Mouse (Mus musculus): ENCODE results near the gene Mms19.
A peak's percentile ranks its signal among the peaks of the same experiment; 100 is the strongest.
"Not testable (repeated sequence)": the region's sequence is repeated elsewhere in the genome, so short reads cannot be mapped to it uniquely, and the experiment has no call there.

Gene Mms19

DNA sequence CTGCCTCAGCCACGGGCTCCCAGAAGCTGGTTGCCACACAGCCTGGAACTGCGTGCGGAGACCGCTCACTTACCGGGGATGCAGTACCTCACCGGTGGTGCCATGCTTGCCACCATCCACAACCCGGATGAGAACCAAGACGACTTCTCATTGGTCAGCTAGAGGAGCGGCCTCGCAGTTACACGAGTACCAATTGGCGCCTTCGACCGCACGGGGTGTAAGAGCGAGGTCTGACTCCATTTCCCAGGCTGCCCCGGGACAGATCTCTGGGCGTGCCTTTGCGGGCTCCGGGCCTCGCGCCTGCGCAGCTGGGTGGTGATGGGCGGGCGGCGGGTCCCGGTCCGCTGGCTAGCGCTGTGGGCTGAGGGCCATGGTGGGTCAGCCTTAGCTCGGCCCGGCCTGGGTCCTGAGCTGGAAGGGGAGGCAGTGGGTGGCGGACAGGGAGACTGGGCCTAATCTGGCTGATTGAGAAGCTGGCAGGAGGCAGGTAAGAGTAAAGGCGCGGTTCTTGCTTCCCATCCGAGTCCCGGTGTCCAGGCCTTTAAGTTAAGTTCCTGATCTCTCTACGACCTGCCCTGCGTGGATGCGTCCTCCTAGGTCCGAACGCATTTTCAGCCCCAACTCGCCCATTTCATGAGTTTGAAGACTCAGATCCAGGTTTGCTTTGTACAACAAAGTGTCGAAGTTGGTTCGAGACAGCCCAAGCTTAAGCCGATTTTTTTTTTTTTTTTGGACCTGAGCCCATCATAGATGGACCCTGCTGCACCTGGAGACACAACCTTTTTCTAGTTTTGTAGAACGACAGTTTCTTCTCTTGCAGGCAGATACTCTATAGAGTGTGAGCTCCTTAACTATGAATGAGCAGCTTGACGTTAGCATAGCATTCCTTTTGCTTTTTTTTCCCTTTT lies 47.5 kb downstream of the Mms19 start, which contains the start of the genes Exosc1 and Zdhhc16:
Exosc1 (minus strand) TSS at position 245 of the 908 bp plus-strand sequence.
Zdhhc16 (plus strand) TSS at position 302 of the 908 bp plus-strand sequence.
- peak; percentile 96 for DNase-seq (ENCODE audit: low read depth)

DNA sequence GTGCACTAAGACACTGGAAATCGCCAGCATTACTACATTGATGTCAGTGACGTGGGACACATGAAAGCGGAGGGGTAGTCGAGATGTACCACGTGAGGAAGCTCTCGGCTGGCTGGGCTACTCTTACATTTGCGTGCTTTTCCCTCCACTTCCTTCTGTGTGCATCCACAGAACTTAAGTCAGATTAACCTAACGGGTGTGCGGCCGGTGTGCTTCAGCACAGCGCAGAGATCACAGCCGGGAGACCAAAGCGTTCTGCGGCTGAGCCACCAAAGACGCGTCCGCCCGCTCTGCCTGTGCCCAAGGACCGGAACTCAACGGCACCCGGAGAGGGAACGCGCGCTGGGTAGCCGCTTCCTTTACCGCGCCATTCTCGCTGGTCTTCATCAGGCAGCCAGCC lies 48.3 kb downstream of the Mms19 start:
- no peak for DNase-seq (ENCODE audit: low read depth)

DNA sequence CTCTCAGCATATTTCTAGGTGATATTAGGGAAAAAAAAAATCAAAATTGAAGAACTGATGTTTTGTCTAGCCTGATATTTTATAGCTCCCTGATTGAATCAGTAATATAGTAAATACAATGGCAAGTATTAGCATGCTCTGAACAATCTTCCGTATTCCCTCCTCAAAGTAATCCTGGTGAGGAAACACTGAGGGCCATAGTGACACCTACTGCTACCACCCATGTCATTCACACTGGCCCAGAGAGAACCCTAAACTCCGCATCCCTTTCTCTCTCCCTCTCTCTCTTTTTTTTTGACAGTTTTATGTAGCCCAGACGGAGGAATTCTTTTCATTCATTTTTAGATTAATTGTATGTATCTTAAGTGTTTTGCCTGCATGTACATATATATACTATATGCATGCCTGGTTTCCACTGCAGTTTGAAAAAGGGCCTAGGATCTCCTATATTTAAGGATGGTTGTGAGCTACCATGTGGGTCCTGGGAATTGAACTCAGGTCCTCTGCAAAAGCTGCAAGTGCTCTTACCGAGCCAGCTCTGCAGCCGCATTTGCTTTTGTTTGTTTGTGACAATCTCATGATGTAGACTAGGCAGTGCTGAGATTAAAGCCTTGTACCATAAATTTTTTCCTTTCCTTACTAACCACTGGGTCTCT lies 60.4 kb downstream of the Mms19 start:
- DNase-seq (ENCODE audit: low read depth) = no peak

DNA sequence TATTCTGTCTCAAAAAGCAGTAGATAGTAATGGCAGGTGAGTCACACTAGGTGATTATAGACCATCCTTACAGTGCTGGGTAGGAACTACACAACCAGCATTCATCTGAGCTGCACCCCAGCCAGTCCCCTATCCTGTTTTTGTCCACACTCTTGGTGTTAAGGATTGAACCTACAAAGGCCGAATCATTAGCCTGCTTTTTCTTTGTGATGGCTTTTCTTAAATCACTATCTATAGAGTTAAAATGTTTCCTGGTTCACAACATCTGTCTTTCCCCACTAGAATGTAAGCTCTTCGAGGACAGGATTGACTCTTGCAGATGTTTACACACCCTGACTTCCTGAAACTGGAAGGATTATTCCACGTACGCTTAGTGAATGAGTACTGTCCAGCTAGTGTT lies 61.5 kb downstream of the Mms19 start:
- no peak for DNase-seq (ENCODE audit: low read depth)

DNA sequence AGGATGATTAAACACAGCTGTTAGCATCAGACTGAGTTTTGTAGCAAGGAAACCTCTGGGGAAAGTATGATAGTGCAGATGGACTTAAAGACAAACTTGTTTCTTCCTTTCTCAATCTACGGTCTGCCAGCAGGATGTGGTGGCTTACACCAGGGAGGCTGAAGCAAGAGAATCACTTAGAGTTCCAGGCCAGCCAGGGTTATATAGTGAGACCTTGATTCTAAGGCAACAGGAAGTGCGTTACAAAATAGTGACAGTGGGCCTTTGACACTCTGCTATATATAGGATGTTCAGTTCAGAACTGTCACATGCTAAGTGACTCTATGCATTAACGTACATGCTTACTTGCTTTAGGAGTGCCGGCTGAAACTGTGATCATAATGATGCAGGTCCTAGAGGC lies 64.1 kb downstream of the Mms19 start:
- no peak for DNase-seq (ENCODE audit: low read depth)

DNA sequence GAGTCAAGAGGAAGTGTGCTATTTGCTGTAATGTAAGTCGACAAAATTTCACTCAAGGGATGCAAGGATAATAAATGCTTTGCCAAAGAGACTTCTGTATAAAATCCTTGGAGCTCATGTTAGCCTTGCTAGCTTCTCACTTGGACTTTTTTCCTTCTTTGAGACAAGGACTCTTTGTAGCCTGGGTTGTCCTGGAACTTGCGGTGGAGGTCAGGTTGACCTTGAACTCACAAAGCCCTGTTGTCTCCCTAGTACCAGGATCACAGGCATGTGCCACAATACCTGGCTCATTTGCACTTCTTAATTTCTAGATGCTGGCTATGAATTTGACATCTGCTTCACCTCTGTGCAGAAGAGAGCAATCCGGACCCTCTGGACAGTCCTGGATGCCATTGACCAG lies 65.7 kb downstream of the Mms19 start:
- DNase-seq (ENCODE audit: low read depth) = no peak

DNA sequence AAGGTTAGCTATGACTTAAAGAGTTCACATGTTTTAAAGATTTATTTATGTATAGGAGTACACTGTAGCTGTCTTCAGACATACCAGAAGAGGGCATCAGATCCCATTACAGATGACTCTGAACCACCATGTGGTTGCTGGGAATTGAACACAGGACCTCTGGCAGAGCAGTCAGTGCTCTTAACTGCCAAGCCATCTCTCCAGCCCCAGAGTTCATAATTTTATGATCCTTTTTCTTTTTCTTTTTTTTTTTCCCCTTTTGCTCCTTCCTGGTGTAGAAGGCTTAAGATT lies 66.4 kb downstream of the Mms19 start:
- DNase-seq (ENCODE audit: low read depth) = not testable (repeated sequence)

DNA sequence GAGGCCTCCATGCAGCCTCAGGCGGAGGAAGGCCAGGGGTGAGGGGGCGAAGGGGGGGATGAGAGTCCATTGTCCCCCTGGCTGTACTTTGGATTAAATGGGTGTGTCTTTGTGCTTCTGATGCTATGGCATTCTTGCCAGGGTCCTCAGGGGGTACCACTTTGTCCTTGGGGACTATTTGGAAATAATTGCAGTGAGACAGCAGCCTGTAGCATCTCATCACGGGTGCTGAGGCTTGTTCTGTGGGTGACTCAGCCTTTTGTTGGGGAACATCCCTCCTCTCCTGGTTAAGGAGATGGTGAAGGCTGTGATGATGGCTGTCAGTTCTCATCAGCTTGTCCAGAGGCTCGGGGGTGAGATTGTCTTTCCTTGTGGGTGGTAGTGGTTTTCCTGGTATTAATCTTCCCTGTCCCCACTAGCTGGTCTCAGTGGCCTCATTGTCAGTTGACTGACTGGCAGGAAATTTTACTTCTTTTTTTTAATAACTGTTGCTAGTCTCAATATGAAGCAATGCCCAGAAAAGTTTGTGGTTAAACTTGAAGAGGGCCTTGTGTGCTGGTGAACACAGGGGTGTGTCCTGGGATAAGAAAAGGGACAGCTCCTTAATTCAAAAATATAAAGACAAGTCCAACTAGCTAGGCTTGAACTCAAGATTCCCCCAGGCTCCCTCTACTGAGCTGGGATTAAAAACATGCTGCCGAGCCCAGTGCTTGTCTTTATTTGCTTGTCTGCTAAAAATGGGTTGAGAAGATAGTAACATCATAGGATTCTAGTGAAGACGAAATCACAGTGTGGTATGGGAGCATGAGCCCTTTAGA lies 67.0 kb downstream of the Mms19 start:
- no peak for DNase-seq (ENCODE audit: low read depth)

DNA sequence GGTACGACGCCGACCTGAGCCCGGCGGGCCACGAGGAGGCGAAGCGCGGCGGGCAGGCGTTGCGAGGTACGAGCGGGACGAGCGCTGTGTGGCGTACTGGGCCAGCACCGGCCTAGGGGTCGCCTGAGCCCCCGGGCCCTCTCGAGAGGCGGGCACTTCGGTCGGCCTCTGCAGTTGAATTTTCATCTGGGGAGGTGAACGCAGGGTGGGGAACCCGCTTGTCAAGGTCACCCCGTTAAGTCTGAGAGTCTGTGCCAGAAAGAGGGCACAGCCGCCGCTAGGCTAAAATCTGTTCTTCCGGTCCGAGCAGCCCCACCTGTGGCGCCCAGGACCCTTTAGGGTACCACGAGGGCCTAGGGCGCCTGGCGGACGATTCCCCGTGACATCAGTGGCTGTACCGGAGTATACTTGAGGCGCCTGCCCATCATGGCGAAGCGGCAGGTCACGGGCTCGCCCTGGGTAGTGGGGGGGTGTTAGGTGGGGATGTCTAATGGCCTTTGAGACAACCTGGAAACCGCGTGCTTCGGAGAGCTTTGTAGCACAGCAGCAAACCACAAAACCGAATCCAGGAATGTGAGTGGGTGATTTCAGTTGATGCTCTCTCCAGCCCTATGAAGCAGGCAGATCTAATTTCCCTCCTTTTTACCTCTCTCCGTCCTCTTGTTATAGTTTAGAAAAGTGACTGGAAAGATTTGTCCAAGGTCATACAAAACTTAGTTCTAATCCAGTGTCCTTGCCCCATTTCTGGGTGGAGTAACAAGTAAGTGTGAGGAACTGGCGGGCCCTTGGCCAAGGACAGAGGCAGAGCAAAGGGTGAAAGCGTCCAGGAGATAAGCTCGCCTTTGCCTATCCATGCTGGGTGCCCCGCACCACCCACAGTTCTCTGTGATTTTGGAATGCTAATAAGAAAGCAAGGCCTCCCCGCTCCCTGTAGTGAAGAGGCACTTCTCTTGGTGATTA lies 68.6 kb downstream of the Mms19 start:
- no peak for DNase-seq (ENCODE audit: low read depth)

DNA sequence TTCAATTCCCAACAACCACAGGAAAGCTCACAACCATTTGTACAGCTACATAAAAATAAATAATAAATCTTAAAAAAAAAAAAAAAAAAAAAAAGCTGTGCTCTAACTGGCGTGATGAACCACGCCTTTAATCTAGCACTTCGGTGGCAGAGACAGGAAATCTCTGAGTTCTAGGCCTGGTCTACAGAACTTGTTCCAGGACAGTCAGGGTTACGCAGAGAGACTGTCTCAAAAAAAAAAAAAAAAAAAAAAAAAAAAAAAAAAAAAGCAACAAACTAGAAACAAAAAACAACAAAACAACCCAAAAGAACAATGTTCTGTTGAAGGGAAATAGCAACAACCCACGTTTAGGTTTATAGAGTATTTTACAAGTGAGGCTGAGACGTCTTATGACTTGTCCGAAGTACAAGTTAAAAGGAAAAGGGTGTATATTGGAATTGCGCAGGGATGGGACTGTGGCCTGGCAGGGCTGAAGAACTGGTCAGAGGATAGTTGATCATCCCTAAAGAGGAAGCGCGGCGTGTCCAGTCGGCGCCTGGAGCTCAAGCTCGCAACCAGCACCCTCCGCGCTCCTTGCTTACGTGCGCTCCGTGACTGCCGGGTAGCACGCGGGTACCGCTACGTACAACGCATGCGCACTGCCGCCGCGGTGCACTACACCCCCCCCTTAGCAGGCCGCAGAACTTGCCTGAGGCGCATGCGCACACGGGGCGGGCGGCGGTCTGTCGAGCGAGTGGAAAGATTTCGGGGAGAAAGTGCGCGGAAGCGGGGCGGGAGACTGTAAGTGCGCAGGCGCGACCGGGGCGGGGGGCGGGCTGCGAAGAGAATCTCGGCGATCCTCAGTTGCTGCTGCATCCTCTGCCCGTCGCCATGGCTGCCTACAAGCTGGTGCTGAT lies 69.5 kb downstream of the Mms19 start, which contains the start of gene Pgam1:
Pgam1 (plus strand) TSS at position 746 of the 896 bp plus-strand sequence.
- peak; percentile 98 for DNase-seq (ENCODE audit: low read depth)

DNA sequence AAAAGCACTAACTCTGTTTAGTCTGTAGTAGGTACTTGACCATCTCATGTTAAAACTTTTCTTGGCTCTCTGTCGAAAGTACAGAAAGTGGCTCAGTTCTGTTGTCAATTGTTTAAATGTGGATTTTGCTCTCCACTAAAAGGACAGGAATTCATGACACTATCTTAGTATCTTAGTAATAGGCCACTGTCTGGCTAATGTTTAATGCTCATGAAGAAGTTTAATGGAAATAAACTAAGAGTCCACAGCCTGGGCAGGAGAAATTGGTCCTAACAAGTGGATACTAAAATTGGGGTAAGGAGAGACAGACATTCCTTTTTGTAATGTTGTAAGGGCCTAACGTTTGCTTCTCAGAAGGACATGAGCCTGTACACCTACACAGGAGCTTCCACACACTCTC lies 70.6 kb downstream of the Mms19 start:
- DNase-seq (ENCODE audit: low read depth) = no peak

DNA sequence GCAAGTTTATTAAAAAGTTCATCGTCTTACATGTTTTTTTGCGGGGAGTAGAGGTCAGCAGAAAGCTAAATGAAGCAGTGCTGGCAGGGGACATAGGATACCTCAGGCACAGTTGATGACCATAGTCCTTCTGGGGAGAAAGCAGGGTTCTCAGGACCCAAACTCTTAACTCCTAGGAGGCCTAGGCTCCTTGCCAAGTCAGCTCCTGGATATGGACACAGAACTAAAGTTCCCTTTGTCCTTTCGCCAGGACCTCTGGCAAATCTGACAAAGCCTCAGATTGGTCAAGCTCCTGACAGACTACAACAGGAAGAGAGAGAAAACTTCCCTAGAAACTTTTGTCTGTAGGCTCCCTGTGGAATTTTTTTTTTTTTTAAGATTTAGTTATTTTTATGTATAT lies 72.2 kb downstream of the Mms19 start:
- no peak for DNase-seq (ENCODE audit: low read depth)

DNA sequence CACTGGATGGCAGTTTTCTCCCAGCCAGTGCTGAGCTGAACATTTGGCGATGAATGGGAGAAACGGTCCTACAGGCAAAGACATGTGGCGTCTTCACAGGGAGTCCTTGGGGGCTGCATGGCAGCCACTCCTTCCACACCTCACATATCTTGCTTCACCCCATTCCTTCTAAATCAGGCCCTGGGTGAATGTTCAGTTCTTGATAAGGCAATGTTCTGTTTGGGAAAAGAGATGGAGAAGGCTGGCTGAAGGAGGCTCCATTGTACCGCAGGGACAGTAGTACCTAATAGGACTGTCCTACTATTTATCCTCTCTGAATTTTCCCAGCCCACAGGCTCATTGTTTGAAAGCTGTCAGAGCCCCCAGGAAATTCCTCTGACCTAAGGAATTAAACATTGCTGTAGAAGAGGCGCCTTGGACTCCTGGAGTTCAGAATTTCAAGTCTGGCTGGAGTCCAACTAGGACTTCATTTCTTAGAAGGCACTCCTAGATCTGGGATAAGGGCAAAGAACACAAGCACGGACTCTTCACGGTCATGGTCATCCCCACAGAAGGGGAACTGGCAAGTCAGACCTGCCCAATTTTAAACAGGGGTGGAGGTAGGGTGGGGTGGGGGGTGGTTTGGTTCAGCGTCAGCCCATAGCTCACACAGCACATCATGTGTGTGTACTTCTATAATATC lies 73.7 kb downstream of the Mms19 start:
- no peak for DNase-seq (ENCODE audit: low read depth)

DNA sequence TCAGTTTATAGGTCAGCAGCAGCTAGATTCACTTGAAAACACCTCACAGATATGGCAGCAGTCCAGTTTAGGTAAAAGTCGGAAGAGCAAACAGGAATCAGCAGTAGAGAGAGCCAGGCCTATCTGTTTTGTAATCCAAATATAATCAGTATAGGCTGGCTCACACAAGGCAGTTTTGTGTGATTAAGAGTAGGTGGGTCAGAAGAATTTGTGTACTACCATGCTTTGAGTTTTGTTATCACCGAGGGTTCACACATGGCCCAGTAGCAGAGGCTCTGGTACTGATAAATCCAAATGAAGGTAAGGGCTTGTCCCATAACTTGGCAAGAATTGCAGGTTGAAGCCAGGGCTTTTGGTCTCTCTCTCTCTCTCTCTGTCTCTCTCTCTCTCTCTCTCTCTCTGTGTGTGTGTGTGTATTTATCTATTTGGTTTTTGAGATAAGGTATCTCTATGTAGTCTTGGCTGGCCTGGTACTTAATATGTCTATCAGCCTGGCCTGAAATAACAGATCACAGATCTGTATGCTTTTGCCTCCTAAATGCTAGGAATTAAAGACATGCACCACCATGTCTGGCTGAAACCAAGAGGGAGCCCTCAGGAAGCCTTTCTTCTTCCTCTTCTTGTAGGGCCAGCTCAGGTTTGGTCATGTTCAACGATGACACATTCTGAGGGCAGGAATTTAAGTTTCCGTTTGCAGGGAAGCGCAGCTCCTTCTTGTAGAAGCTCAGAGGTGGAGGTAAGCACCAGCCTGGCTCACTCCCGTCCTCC lies 74.5 kb downstream of the Mms19 start:
- no peak for DNase-seq (ENCODE audit: low read depth)

DNA sequence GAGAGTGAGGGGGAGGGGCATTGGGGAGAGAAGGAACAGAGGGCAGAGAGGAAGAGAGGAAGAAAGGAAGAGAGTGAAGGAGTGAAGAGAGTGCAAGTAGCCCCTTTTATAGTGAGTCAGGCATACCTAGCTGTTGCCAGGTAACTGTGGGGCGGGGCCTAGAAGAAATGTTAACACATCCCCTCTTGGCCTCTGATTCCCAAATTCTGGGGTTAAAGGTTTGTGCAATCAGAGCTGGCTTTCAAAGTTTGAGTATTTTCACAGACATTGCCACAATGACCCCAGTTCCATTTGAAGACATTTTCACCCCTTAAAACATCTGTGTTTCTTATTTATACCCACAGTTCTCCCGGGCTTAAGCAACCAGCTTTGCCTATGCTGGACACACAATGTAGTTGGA lies 75.7 kb downstream of the Mms19 start:
- DNase-seq (ENCODE audit: low read depth) = no peak

DNA sequence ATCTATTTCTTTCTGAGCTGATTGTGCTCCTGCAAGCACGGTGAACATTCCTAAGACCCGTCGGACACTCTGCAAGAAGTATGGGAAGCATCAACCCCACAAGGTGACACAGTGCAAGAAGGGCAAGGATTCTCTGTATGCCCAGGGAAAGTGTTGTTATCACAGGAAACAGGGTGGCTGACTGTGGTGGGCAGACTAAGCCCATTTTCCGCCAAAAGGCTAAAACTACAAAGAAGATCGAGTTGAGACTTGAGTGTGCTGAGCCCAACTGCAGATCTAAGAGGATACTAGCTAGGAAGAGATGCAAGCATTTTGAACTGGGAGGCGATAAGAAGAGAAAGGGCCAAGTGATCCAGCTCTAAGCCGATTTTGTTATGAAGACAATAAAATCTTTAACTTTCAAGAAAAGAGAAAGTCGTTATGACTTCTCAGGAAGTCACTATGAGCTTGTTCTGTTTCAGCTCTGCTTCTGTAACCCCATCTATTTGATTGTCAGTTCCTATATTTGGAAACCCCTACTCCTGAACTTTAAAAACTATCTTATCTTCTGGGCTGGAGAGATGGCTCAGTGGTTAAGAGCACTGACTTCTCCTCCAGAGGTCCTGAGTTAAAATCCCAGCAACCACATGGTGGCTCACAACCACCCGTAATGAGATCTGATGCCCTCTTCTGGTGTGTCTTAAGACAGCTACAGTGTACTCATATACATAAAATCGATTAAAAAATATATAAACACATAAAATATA lies 77.9 kb downstream of the Mms19 start:
- no peak for DNase-seq (ENCODE audit: low read depth)

DNA sequence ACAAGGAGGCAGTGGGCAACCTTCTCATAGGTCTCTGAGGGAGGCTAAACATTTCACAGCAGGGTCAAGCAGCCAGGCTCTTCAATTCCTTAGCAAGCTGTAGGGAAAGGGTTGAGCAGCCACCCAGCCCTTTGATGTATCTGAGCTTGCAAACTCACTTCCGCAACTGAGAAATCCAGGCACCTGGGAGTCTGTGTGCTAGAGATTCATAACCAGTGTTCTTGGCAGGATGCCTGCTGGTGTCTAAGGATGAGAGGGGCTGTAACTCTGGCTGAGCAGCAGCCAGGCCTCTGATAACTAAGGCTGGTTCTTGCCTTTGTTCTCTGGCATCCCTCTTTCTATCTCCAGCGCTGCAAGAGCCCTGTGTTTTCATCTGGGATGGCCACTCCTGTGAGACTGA lies 79.3 kb downstream of the Mms19 start:
- no peak for DNase-seq (ENCODE audit: low read depth)

DNA sequence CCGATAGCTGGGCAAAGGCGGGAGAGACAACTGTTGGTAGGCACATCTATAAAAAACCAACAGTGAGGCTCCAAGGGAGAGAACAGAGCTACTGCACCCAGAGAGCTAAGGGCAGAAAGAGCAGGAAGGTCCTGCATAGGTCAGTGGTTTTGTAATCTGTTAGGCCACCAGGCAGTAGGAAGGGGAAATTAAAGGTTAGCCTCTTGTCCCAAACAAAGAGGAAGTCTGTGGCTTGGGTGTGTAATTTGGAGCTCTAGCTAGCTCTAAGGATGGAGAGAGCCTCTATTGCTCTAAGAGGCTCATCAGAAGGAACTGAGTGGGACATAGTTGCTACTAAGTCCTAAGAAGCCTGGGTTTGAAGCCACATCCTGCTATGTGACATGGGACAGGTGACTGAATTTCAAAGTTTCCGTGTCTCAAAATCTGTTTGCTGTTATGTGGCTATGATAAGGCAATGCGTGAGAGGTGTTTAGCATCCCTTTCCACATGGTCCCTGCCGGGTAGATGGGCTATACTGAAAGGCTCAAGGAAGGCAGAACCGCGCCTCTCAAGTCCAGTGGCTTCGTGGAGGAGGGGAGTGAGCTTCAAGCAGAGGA lies 80.4 kb downstream of the Mms19 start:
- no peak for DNase-seq (ENCODE audit: low read depth)

All from c-Kit-positive CD71-negative TER-119-negative erythroid progenitor cells, embryonic 14.5 days (primary cell).